ENCODE assay signal across 17 mouse cellular contexts in the genomic region with DNA sequence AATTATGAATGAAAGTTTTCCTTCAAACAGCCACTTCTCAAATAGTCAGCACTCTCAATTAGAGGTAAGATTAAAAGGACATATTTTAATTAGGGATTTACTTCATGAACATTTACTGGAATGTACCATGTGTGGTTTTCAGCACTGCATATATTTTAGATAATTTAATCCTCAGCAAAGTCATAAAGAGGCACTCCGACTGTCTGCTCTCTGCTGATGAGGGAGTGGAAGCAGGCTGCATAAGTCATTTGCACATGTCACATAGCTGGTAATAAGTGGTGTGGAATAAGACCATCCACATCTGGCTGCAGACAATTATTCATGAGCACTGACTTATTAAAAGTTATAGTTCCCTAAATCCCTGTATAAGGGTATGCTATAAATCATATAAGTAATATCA.
"Had no signal": no experiment of that assay in that cellular context is flagged by ENCODE, and none has a peak within 500 bp of the region (broad histone marks: within the 10 kb centered on the region; RNA-seq: fewer than 3 reads in every experiment).

No protein-coding gene starts in this region.

- H3K4me1 ChIP-seq: lung, embryonic 15.5 days; megakaryocyte, embryonic 14.5 days; midbrain, embryonic 15.5 days; stomach, embryonic 15.5 days had no signal

- ATAC-seq: liver, postnatal 0 days; lung, postnatal 0 days; midbrain, embryonic 13.5 days; midbrain, embryonic 15.5 days had no signal

- H3K27ac ChIP-seq: lung, embryonic 15.5 days; macrophage; midbrain, embryonic 13.5 days; midbrain, embryonic 15.5 days; neural tube, embryonic 13.5 days; stomach, embryonic 15.5 days; stomach, postnatal 0 days had no signal

- H3K4me2 ChIP-seq: lung, embryonic 15.5 days; midbrain, embryonic 11.5 days; midbrain, embryonic 13.5 days; midbrain, embryonic 15.5 days; neural tube, embryonic 13.5 days; stomach, embryonic 15.5 days had no signal

- H3K4me3 ChIP-seq: lung, embryonic 15.5 days; megakaryocyte, embryonic 14.5 days; midbrain, embryonic 13.5 days; midbrain, embryonic 15.5 days; neural tube, embryonic 13.5 days; stomach, embryonic 15.5 days had no signal

- H3K9ac ChIP-seq: liver, postnatal 0 days; lung, embryonic 15.5 days; midbrain, embryonic 13.5 days; midbrain, embryonic 15.5 days; neural tube, embryonic 13.5 days; stomach, embryonic 15.5 days had no signal

- DNase-seq: liver, postnatal 0 days; lung, adult 2 months; lung, postnatal 14 days; lung, postnatal 36 days; right cerebral cortex, postnatal 14 days; thymus, adult 2 months; thymus, postnatal 25 days had no signal

- H3K9me3 ChIP-seq: lung, embryonic 15.5 days; midbrain, embryonic 13.5 days; midbrain, embryonic 15.5 days; neural tube, embryonic 13.5 days; stomach, embryonic 15.5 days had no signal

- H3K27me3 ChIP-seq: lung, embryonic 15.5 days; megakaryocyte, embryonic 14.5 days; midbrain, embryonic 13.5 days; midbrain, embryonic 15.5 days; neural tube, embryonic 13.5 days; stomach, embryonic 15.5 days had no signal

- H3K36me3 ChIP-seq: lung, embryonic 15.5 days; midbrain, embryonic 13.5 days; midbrain, embryonic 15.5 days; neural tube, embryonic 13.5 days; stomach, embryonic 15.5 days had no signal
